Mouse (Mus musculus): ENCODE data around the gene Cep89. TPM values are rescaled to one million over a fixed set of nuclear protein-coding genes. Genes with fewer than 3 reads are reported as not detected.

Gene Cep89
- polyA plus RNA-seq, 1 experiment from 2014 or later: 9.8 TPM

- Histone ChIP-seq H3K4me3 (ENCODE audit: inconsistent target) (no peak overlapping the region), H3K79me2 (ENCODE audit: inconsistent target) (no peaks in the 10 kb centered on the region)
- WGBS (ENCODE audit: missing documents): 81% methylated on average over 8 of the region's 8 CpGs
Observed at GRCm38 (mm10) chr7:35486553-35486952, 89.7 kb downstream of the Cep89 start.

More at GRCm38 (mm10) chr7:35486553-35486952, 89.7 kb downstream of the Cep89 start:
- Histone ChIP-seq H3K27ac (no peak overlapping the region), H3K36me3 (ENCODE audit: inconsistent target) (no peaks in the 10 kb centered on the region)

Other genes with a start within 250 kb of the Cep89 start
- not detected in 3 replicates for gene Slc7a10, start 210.7 kb upstream of the Cep89 start, polyA plus RNA-seq (2018)
- not detected in 3 replicates for gene Lrp3, start 181.5 kb upstream of the Cep89 start, polyA plus RNA-seq (2018)
- gene Gpatch1, start 78.6 kb upstream of the Cep89 start, polyA plus RNA-seq (2018): 7.7 to 13.2 TPM (median 10.5 TPM) in 3 replicates
- gene Rhpn2, start 62.9 kb upstream of the Cep89 start, polyA plus RNA-seq (2018): not detected in 3 replicates
- gene Faap24, start 199 bp upstream of the Cep89 start, polyA plus RNA-seq (2018): 5.4 to 10.3 TPM (median 8.4 TPM) in 3 replicates
- not detected in 3 replicates for gene Slc7a9, start 51.8 kb downstream of the Cep89 start, polyA plus RNA-seq (2018)
- 0.17 TPM in 1 of 3 replicates, not detected in the others for gene Tdrd12, start 140.7 kb downstream of the Cep89 start, polyA plus RNA-seq (2018)
- 23.5 to 38.0 TPM (median 30.5 TPM) in 3 replicates for gene Nudt19, start 159.3 kb downstream of the Cep89 start, polyA plus RNA-seq (2018)
- 0.01 TPM in 1 of 3 replicates, not detected in the others for gene Rgs9bp, start 188.5 kb downstream of the Cep89 start, polyA plus RNA-seq (2018)
- gene Ankrd27, start 189.2 kb downstream of the Cep89 start, polyA plus RNA-seq (2018): 12.4 to 15.4 TPM (median 15.2 TPM) in 3 replicates